Mouse (Mus musculus): ENCODE results near the gene Cabp2.

- TF ChIP-seq ZC3H11A (IDR thresholded peaks at IDR 0.05; ENCODE audit: borderline replicate concordance, low read depth, low read length): no peak
- TF ChIP-seq CHD2 (IDR thresholded peaks at IDR 0.05; ENCODE audit: low read depth, low read length): no peak
- peak; percentile 91 for TF ChIP-seq MAFK (IDR thresholded peaks at IDR 0.05; ENCODE audit: insufficient read depth, low read depth, low read length)
- TF ChIP-seq ZNF384 (IDR thresholded peaks at IDR 0.05; ENCODE audit: low read depth, low read length): no peak
- no peak; the same call in 1 of the 2 replicates for TF ChIP-seq HCFC1 (IDR thresholded peaks at IDR 0.05; ENCODE audit: borderline replicate concordance, insufficient read depth, low read length)
These were observed 39.3 kb upstream of the Cabp2 start for GRCm38 (mm10) chr19:4042124-4042523.
